Mouse (Mus musculus) WW6 (cell line): ENCODE data around the gene Trp53rka.
A peak's percentile ranks its signal among the peaks of the same experiment; 100 is the strongest.

Source experiments
- DNase-seq: peaks from one replicate; pipeline ENCODE4 v3.0.0-alpha.2; 2013; ENCODE audit warnings: low read depth, low spot score

Trp53rka gene

GRCm38 (mm10) chr2:165492648-165493553 lies at the start of gene Trp53rka:
Gene Trp53rka (minus strand): TSS chr2:165493324.
- DNase-seq = no peak

GRCm38 (mm10) chr2:165540975-165541374 lies 47.9 kb upstream of the Trp53rka start:
- no peak for DNase-seq

GRCm38 (mm10) chr2:165533789-165534188 lies 40.7 kb upstream of the Trp53rka start:
- no peak for DNase-seq

- DNase-seq = no peak
Observed at GRCm38 (mm10) chr2:165529106-165529505, 36.0 kb upstream of the Trp53rka start.

- DNase-seq = no peak
Observed at GRCm38 (mm10) chr2:165525609-165526008, 32.5 kb upstream of the Trp53rka start.

- DNase-seq = no peak
Observed at GRCm38 (mm10) chr2:165515178-165515728, 22.1 kb upstream of the Trp53rka start.

GRCm38 (mm10) chr2:165512870-165513600 lies 19.9 kb upstream of the Trp53rka start:
- no peak for DNase-seq

- DNase-seq = no peak
Observed at GRCm38 (mm10) chr2:165512426-165512825, 19.3 kb upstream of the Trp53rka start.

GRCm38 (mm10) chr2:165511530-165511929 lies 18.4 kb upstream of the Trp53rka start:
- DNase-seq = peak; percentile 20

- peak; percentile 5 for DNase-seq
Observed at GRCm38 (mm10) chr2:165510914-165511458, 17.9 kb upstream of the Trp53rka start.

GRCm38 (mm10) chr2:165510466-165510865 lies 17.3 kb upstream of the Trp53rka start:
- DNase-seq = no peak

- DNase-seq = no peak
Observed at GRCm38 (mm10) chr2:165509686-165510085, 16.6 kb upstream of the Trp53rka start.

GRCm38 (mm10) chr2:165503259-165504203 lies 10.4 kb upstream of the Trp53rka start, which contains the start of gene Slc2a10:
Gene Slc2a10 (plus strand): TSS chr2:165503787.
- DNase-seq = no peak

GRCm38 (mm10) chr2:165498816-165499215 lies 5.7 kb upstream of the Trp53rka start:
- DNase-seq = no peak

- no peak for DNase-seq
Observed at GRCm38 (mm10) chr2:165497706-165498275, 4.7 kb upstream of the Trp53rka start.

GRCm38 (mm10) chr2:165496251-165496650 lies 3.1 kb upstream of the Trp53rka start:
- no peak for DNase-seq

- DNase-seq = no peak
Observed at GRCm38 (mm10) chr2:165494495-165494894, 1.4 kb upstream of the Trp53rka start.

GRCm38 (mm10) chr2:165493587-165494210 lies 575 bp upstream of the Trp53rka start:
- DNase-seq = no peak

- DNase-seq = no peak
Observed at GRCm38 (mm10) chr2:165486881-165487535, 6.1 kb downstream of the Trp53rka start.
